Mouse (Mus musculus) erythroid progenitor cell, adult 5-6 weeks (primary cell): Measurements from ENCODE around the gene Smim8. TPM values are rescaled to one million over a fixed set of nuclear protein-coding genes. Genes with fewer than 3 reads are reported as not detected.

ENCODE experiments used
- ATAC-seq: replicated peaks from 2 replicates; pipeline ENCODE4 v1.8.0; 2016; ENCODE audit warnings: moderate number of reproducible peaks, mild to moderate bottlenecking, moderate TSS enrichment, inconsistent platforms; ENCODE audit not compliant: poor library complexity, low FRiP score, severe bottlenecking
- total RNA-seq, 2 experiments: library from RNA; stranded (forward) in 1 of 2; stranded (reverse) in 1 of 2; fragments of 150-400 nt in 1 of 2; fragments of 186-747, 209-891 nt in 1 of 2; gene quantifications; 2 replicates each; pipeline versions ENCODE4 v1.2.3 to v1.2.4; 2015 to 2017; ENCODE audit warnings: low replicate concordance in 2 of 2

Smim8 gene
- total RNA-seq, 2 experiments from 2014 or later, result 14.3 to 34.4 TPM

GRCm38 (mm10) chr4:34723186-34723585, 55.0 kb downstream of the Smim8 start:
- ATAC-seq, result no peak

GRCm38 (mm10) chr4:34720127-34720895, 57.9 kb downstream of the Smim8 start:
- no peak for ATAC-seq

- ATAC-seq, result no peak
Measured at GRCm38 (mm10) chr4:34719421-34719820, 58.8 kb downstream of the Smim8 start.

Other genes with a start within 250 kb of the Smim8 start
- gene Akirin2, start 227.5 kb downstream of the Smim8 start, total RNA-seq (2015; ENCODE audit: low replicate concordance), result 89.7 and 115 TPM in 2 replicates
- 60.0 and 114 TPM in 2 replicates for gene Akirin2, start 227.5 kb downstream of the Smim8 start, total RNA-seq (2017; ENCODE audit: low replicate concordance)
- gene Orc3, start 163.5 kb downstream of the Smim8 start, total RNA-seq (2015; ENCODE audit: low replicate concordance), result 42.5 and 69.6 TPM in 2 replicates
- 33.9 and 34.3 TPM in 2 replicates for gene Orc3, start 163.5 kb downstream of the Smim8 start, total RNA-seq (2017; ENCODE audit: low replicate concordance)
- 7.2 and 26.0 TPM in 2 replicates for gene Rars2, start 163.5 kb downstream of the Smim8 start, total RNA-seq (2015; ENCODE audit: low replicate concordance)
- gene Rars2, start 163.5 kb downstream of the Smim8 start, total RNA-seq (2017; ENCODE audit: low replicate concordance), result 10.4 and 21.5 TPM in 2 replicates
- 2.9 and 9.2 TPM in 2 replicates for gene Slc35a1, start 91.0 kb downstream of the Smim8 start, total RNA-seq (2015; ENCODE audit: low replicate concordance)
- gene Slc35a1, start 91.0 kb downstream of the Smim8 start, total RNA-seq (2017; ENCODE audit: low replicate concordance), result 2.9 and 8.6 TPM in 2 replicates
- gene Cfap206, start 48.2 kb downstream of the Smim8 start, total RNA-seq (2015; ENCODE audit: low replicate concordance), result not detected in 2 replicates
- not detected in 2 replicates for gene Cfap206, start 48.2 kb downstream of the Smim8 start, total RNA-seq (2017; ENCODE audit: low replicate concordance)
- not detected in 2 replicates for gene Gm136, start 22.2 kb downstream of the Smim8 start, total RNA-seq (2015; ENCODE audit: low replicate concordance)
- gene Gm136, start 22.2 kb downstream of the Smim8 start, total RNA-seq (2017; ENCODE audit: low replicate concordance), result not detected in 2 replicates
- 17.3 and 20.5 TPM in 2 replicates for gene Zfp292, start 104.5 kb upstream of the Smim8 start, total RNA-seq (2015; ENCODE audit: low replicate concordance)
- gene Zfp292, start 104.5 kb upstream of the Smim8 start, total RNA-seq (2017; ENCODE audit: low replicate concordance), result 22.9 and 23.9 TPM in 2 replicates
- gene Cga, start 115.4 kb upstream of the Smim8 start, total RNA-seq (2015; ENCODE audit: low replicate concordance), result not detected in 2 replicates
- gene Cga, start 115.4 kb upstream of the Smim8 start, total RNA-seq (2017; ENCODE audit: low replicate concordance), result not detected in 2 replicates